Mouse (Mus musculus) inflammation-experienced regulatory T-cells, adult 6 months (primary cell): ENCODE results near the gene Usp49. TPM values are rescaled to one million over a fixed set of nuclear protein-coding genes. Genes with fewer than 3 reads are reported as not detected.
"Not testable (repeated sequence)": the region's sequence is repeated elsewhere in the genome, so short reads cannot be mapped to it uniquely, and the experiment has no call there.

Source experiments
- ATAC-seq: one replicate; pipeline ENCODE4 v1.8.0; 2017
- polyA plus RNA-seq, 3 experiments: library from polyadenylated mRNA; unstranded; fragments of 100-300 nt; shearing (Covaris generic); gene quantifications; one replicate each; pipeline ENCODE4 v1.2.1; 2017

The Usp49 gene
- polyA plus RNA-seq, 3 experiments from 2014 or later: 0.58 to 0.97 (median 0.70) TPM

GRCm38 (mm10) chr17:47610849-47611660 is 19.4 kb upstream of the Usp49 start, which contains the start of the genes Bysl, Med20 and Gm20517:
Bysl (minus strand) TSS chr17:47611492.
Med20 (plus strand) TSS chr17:47611582.
Gm20517 (plus strand) TSS chr17:47611589.
- peak; percentile 94 for ATAC-seq

GRCm38 (mm10) chr17:47611661-47611982 is 18.9 kb upstream of the Usp49 start:
- ATAC-seq: peak; percentile 18

GRCm38 (mm10) chr17:47614018-47614417 is 16.5 kb upstream of the Usp49 start:
- ATAC-seq: no peak

- ATAC-seq: no peak
Observed at GRCm38 (mm10) chr17:47616119-47616518, 14.4 kb upstream of the Usp49 start.

- ATAC-seq: no peak
Observed at GRCm38 (mm10) chr17:47616652-47617051, 13.8 kb upstream of the Usp49 start.

GRCm38 (mm10) chr17:47617605-47618307 is 12.7 kb upstream of the Usp49 start:
- ATAC-seq: no peak

- ATAC-seq: no peak
Observed at GRCm38 (mm10) chr17:47618556-47619311, 11.8 kb upstream of the Usp49 start.

- ATAC-seq: no peak
Observed at GRCm38 (mm10) chr17:47622912-47623554, 7.5 kb upstream of the Usp49 start.

- ATAC-seq: not testable (repeated sequence)
Observed at GRCm38 (mm10) chr17:47624572-47624971, 5.9 kb upstream of the Usp49 start.

GRCm38 (mm10) chr17:47625088-47625487 is 5.4 kb upstream of the Usp49 start:
- no peak for ATAC-seq

- ATAC-seq: no peak
Observed at GRCm38 (mm10) chr17:47626031-47626430, 4.5 kb upstream of the Usp49 start.

GRCm38 (mm10) chr17:47627791-47628190 is 2.7 kb upstream of the Usp49 start:
- no peak for ATAC-seq

GRCm38 (mm10) chr17:47628851-47629676 is 1.4 kb upstream of the Usp49 start:
- ATAC-seq: peak; percentile 91

GRCm38 (mm10) chr17:47629717-47630677 is 493 bp upstream of the Usp49 start:
- ATAC-seq: peak; percentile 29

- ATAC-seq: no peak
Observed at GRCm38 (mm10) chr17:47632181-47632840, 1.8 kb downstream of the Usp49 start.

GRCm38 (mm10) chr17:47633999-47634770 is 3.7 kb downstream of the Usp49 start:
- no peak for ATAC-seq

- no peak for ATAC-seq
Observed at GRCm38 (mm10) chr17:47642992-47643391, 12.5 kb downstream of the Usp49 start.

- ATAC-seq: no peak
Observed at GRCm38 (mm10) chr17:47646683-47647082, 16.2 kb downstream of the Usp49 start.

GRCm38 (mm10) chr17:47648966-47649365 is 18.5 kb downstream of the Usp49 start:
- no peak for ATAC-seq
